Mouse (Mus musculus) lung, postnatal 0 days (tissue): ENCODE results near the gene Rundc3a.

Experiments used
- CTCF ChIP-seq: IDR thresholded peaks from 2 replicates; pipeline ENCODE4 v1.5.1; 2016; ENCODE audit warnings: antibody characterized with exemption, mild to moderate bottlenecking
- EP300 ChIP-seq: IDR thresholded peaks from 2 replicates; pipeline ENCODE4 v1.6.1; 2016; ENCODE audit warnings: antibody characterized with exemption, mild to moderate bottlenecking, control low read depth

- no peak for TF ChIP-seq CTCF
- no peak for TF ChIP-seq EP300
Measured at GRCm38 (mm10) chr11:102385075-102385474, 8.1 kb upstream of the Rundc3a start.
